Mouse (Mus musculus): Measurements from ENCODE around the gene Zbtb20.

DNA sequence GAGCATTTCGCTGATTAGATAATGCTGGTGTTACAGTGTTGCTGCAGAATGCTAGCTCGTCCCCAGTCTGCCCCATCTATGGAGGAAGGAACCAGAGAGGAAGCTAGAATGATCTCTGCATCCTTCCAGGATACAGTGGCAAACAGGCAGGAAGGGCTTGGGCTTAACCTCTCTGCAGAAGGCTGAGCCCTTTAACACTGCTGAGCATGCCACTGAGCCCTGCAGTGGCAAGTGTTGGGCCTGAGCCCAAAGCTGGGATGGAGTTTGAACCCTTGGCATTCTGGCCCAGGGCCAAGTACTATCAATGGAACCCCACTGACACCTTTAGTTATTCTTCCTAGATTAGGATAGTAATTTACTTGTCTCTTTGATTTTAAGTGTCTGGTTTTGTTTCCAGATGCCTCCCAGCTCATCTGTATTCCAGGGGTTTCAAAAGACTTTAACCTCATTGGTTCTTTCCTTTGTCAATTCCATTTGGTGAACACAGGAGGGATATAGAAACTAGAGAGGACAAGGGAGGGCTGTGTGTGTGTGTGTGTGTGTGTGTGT, 532.0 kb downstream of the Zbtb20 start:
- TF ChIP-seq EP300 (IDR thresholded peaks at IDR 0.05; ENCODE audit: low read depth) (no peak), CTCF (IDR thresholded peaks at IDR 0.05; ENCODE audit: low read depth) (no peak)

Measured in liver, embryonic 14.5 days (tissue).